Mouse (Mus musculus) A20 (cell line): Measurements from ENCODE around the gene Osgepl1.
"Not testable (repeated sequence)": the region's sequence is repeated elsewhere in the genome, so short reads cannot be mapped to it uniquely, and the experiment has no call there.

Experiments used
- DNase-seq: peaks from one replicate; pipeline ENCODE4 v3.0.0-alpha.2; 2011; ENCODE audit warnings: low read depth, low spot score

Gene Osgepl1

GRCm38 (mm10) chr1:53312989-53313967 is at the start of gene Osgepl1:
Gene Osgepl1 (plus strand): TSS chr1:53313624.
- DNase-seq, result peak; percentile 92

GRCm38 (mm10) chr1:53264958-53265612 is 48.3 kb upstream of the Osgepl1 start:
- peak; percentile 40 for DNase-seq

GRCm38 (mm10) chr1:53269901-53270300 is 43.5 kb upstream of the Osgepl1 start:
- DNase-seq, result no peak

GRCm38 (mm10) chr1:53272646-53273045 is 40.8 kb upstream of the Osgepl1 start:
- peak; percentile 30 for DNase-seq

GRCm38 (mm10) chr1:53291197-53291596 is 22.2 kb upstream of the Osgepl1 start:
- no peak for DNase-seq

GRCm38 (mm10) chr1:53296581-53297383 is 16.6 kb upstream of the Osgepl1 start, which contains the start of the genes Pms1, Ormdl1 and Gm28778:
Gene Pms1 (minus strand): TSS chr1:53297018.
Gene Ormdl1 (plus strand): TSS chr1:53297095.
Gene Gm28778 (plus strand): TSS chr1:53297111.
- peak; percentile 97 for DNase-seq

- DNase-seq, result no peak
These were observed 12.9 kb upstream of the Osgepl1 start for GRCm38 (mm10) chr1:53300506-53300905.

- DNase-seq, result no peak
These were observed 8.4 kb downstream of the Osgepl1 start for GRCm38 (mm10) chr1:53321662-53322344.

GRCm38 (mm10) chr1:53323254-53323653 is 9.8 kb downstream of the Osgepl1 start:
- DNase-seq, result no peak

- no peak for DNase-seq
These were observed 10.9 kb downstream of the Osgepl1 start for GRCm38 (mm10) chr1:53324277-53324676.

- DNase-seq, result no peak
These were observed 11.5 kb downstream of the Osgepl1 start for GRCm38 (mm10) chr1:53324827-53325494.

- not testable (repeated sequence) for DNase-seq
These were observed 20.1 kb downstream of the Osgepl1 start for GRCm38 (mm10) chr1:53333527-53333926.

- DNase-seq, result no peak
These were observed 22.0 kb downstream of the Osgepl1 start for GRCm38 (mm10) chr1:53335465-53335864.

GRCm38 (mm10) chr1:53337403-53337802 is 24.0 kb downstream of the Osgepl1 start:
- not testable (repeated sequence) for DNase-seq

- no peak for DNase-seq
These were observed 27.6 kb downstream of the Osgepl1 start for GRCm38 (mm10) chr1:53341071-53341470.

GRCm38 (mm10) chr1:53352327-53353261 is 39.2 kb downstream of the Osgepl1 start, which contains the start of the genes Asdurf, Gm28551 and Asnsd1:
Gene Asdurf (minus strand): TSS chr1:53352619.
Gene Gm28551 (minus strand): TSS chr1:53352667.
Gene Asnsd1 (minus strand): TSS chr1:53352752.
- DNase-seq, result peak; percentile 97

- no peak for DNase-seq
These were observed 45.6 kb downstream of the Osgepl1 start for GRCm38 (mm10) chr1:53358988-53359387.
